Mouse (Mus musculus) forebrain, embryonic 12.5 days (tissue): ENCODE measurements at regions not wholly inside any gene's neighbourhood (a gene's known extent, or its start where the extent isn't known, plus 50 kb on each side); places are given as distances from the start of the nearest gene placed in this dataset.
"Not testable (repeated sequence)": the region's sequence is repeated elsewhere in the genome, so short reads cannot be mapped to it uniquely, and the experiment has no call there.

Source experiments
- ATAC-seq: fragments of 200-750 bp; cut with Nextera tagmentation; 2 replicates; pipeline ENCODE4 v1.8.0; 2017; ENCODE audit warnings: moderate TSS enrichment; ENCODE audit not compliant: low FRiP score
- H3K27ac ChIP-seq: fragments of 300-500 bp; sonication (generic); 2 replicates; pipeline ENCODE4 v1.5.1; 2016; ENCODE audit warnings: mild to moderate bottlenecking
- H3K27me3 ChIP-seq: fragments of 300-500 bp; sonication (generic); 2 replicates; pipeline ENCODE4 v1.6.1; 2016; ENCODE audit warnings: mild to moderate bottlenecking
- H3K36me3 ChIP-seq: fragments of 300-500 bp; sonication (generic); replicated peaks from 2 replicates; pipeline ENCODE4 v1.6.1; 2016; ENCODE audit warnings: mild to moderate bottlenecking
- H3K4me1 ChIP-seq: fragments of 300-500 bp; sonication (generic); 2 replicates; pipeline ENCODE4 v1.6.1; 2016
- H3K4me2 ChIP-seq: fragments of 300-500 bp; sonication (generic); 2 replicates; pipeline ENCODE4 v1.6.1; 2016; ENCODE audit warnings: mild to moderate bottlenecking, moderate library complexity
- H3K4me3 ChIP-seq: fragments of 300-500 bp; sonication (generic); replicated peaks from 2 replicates; pipeline ENCODE4 v1.5.1; 2016; ENCODE audit warnings: mild to moderate bottlenecking
- H3K9ac ChIP-seq: fragments of 300-500 bp; sonication (generic); 2 replicates; pipeline ENCODE4 v1.6.1; 2016; ENCODE audit warnings: mild to moderate bottlenecking
- H3K9me3 ChIP-seq: fragments of 300-500 bp; sonication (generic); 2 replicates; pipeline ENCODE4 v1.6.1; 2016
- WGBS: fragments of 180-500 bp; shearing (Covaris S2); methylation state at CpG from one replicate; pipeline ENCODE4 v1.1.7; 2016; 5-methylcytosine and 5-hydroxymethylcytosine counted together

DNA sequence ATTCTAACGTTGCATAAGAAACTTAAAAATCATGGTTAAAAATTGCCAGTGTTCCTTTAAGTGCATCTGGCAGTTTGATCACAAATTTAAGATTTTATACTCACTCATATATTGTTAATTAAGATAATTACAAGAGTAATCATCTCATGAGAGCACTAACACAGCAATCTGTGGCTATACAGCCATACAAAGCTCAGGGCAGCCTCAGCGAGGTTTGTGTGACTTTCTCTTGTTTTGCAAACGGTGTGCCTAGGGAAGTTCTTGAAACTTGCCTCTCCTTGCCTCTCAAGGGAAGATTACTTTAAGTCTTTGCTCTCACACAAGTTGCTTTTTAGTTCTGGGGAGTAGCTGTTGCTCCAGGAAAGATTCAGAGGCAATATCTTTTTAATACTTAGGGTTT, 58.1 kb upstream of the Slc1a4 start:
- H3K4me2 ChIP-seq, result no peak overlapping the region
- no peak for ATAC-seq
- 80% methylated on average over 3 of the region's 3 CpGs for WGBS
- no peaks in the 10 kb centered on the region for H3K4me1 ChIP-seq
- no peaks in the 10 kb centered on the region for H3K36me3 ChIP-seq
- H3K9ac ChIP-seq, result no peak overlapping the region
- H3K27me3 ChIP-seq, result no peaks in the 10 kb centered on the region
- H3K9me3 ChIP-seq, result peaks cover 5% of the 10 kb centered on the region
- no peak overlapping the region for H3K4me3 ChIP-seq
- no peak overlapping the region for H3K27ac ChIP-seq

DNA sequence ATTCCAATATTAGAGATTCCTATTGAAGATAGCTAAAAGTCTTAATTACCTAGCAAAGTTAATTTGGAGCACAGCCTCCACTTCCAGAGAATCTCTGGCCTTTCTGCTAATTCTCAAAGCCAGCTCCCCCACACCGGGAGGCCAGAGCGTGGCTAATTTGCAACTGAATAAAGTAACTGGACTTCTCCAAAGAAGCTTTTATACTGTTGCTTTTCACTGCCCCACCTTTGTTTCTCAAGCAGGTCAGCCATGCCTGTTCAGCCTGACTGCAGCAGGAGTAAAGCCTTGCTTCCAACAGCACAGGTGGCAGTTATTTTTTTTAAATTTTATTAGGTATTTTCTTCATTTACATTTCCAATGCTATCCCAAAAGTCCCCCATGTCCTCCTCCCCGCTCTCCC, 60.8 kb upstream of the Slc1a4 start:
- not testable (repeated sequence) for H3K27me3 ChIP-seq, H3K27ac ChIP-seq, H3K4me2 ChIP-seq, H3K36me3 ChIP-seq, H3K4me3 ChIP-seq, H3K9me3 ChIP-seq, H3K9ac ChIP-seq, H3K4me1 ChIP-seq, ATAC-seq
- WGBS, result 50% methylated on average over 3 of the region's 3 CpGs

DNA sequence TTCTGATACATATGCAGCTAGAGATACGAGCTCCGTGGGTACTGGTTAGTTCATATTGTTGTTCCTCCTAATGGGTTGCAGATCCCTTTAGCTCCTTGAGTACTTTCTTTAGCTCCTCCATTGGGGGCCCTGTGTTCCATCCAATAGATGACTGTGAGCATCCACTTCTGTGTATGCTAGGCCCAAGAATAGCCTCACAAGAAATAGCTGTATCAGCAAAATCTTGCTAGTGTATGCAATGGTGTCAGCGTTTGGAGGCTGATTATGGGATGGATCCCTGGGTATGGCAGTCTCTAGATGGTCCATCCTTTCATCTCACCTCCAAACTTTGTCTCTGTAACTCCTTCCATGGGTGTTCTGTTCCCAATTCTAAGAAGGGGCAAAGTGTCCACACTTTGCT, 61.3 kb upstream of the Slc1a4 start:
- not testable (repeated sequence) for H3K9ac ChIP-seq, H3K4me3 ChIP-seq, H3K4me2 ChIP-seq, H3K9me3 ChIP-seq, H3K27me3 ChIP-seq, H3K36me3 ChIP-seq, H3K4me1 ChIP-seq, H3K27ac ChIP-seq, ATAC-seq
- 89% methylated on average over 3 of the region's 3 CpGs for WGBS

DNA sequence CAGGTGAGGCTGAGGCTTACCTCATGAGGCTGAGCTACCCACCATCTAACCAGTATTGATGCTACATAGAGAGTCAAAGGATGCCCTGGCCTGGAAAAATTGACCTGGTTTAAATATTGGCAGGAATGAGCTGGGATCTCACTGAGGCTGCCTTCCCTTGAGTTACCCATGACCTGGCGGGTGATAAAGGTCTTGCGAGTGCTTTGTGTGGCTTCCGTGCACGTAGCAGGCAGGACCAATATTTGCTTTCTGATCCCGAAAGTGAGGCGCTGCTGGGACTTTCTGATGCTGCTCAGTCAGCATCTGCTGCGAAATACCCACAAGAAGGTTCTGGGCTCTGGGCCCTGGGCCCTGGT, 63.3 kb upstream of the Slc1a4 start:
- peaks cover 7% of the 10 kb centered on the region; the same call in 1 of the 2 replicates for H3K4me1 ChIP-seq
- H3K36me3 ChIP-seq, result no peaks in the 10 kb centered on the region
- H3K4me2 ChIP-seq, result no peak overlapping the region
- H3K27me3 ChIP-seq, result 0 out of 2 replicates have a peak, but pooled peaks cover 7% of the 10 kb centered on the region
- no peak overlapping the region for H3K4me3 ChIP-seq
- no peak for ATAC-seq
- WGBS, result 89% methylated on average over 7 of the region's 7 CpGs
- H3K9me3 ChIP-seq, result peaks cover 5% of the 10 kb centered on the region
- no peak overlapping the region for H3K9ac ChIP-seq
- no peak overlapping the region for H3K27ac ChIP-seq

DNA sequence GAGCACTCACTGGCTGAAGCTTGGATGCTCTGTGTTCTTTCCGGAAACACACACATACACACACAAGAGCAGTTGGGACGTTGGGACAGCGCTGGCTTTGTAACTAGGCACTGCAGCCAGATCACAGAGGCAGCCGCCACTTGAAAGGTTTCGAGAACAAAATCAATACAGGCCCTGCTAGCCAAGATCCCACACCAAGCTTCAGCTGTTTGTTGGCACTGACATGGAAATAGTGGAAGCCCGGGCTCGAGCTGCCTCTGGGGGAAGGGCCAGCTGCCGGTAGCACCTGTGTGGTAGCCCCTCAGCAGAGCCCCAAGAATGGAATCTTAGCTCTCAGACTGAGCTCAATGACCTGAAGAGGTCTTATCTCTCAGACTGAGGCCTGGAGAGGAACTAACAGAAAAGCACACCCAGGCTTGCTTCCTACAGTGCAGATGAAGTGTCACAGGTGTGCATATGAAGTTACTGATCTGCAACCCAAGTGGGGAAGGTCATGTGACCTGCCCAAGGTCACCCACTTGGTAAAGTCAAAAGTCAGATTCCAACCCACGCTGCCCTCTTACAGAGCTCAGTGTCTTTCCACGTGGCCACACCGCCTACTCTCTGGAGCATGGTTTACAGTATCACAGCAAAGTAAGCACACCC, 63.8 kb upstream of the Slc1a4 start:
- 78% methylated on average over 11 of the region's 11 CpGs for WGBS
- H3K9ac ChIP-seq, result no peak overlapping the region
- no peaks in the 10 kb centered on the region for H3K36me3 ChIP-seq
- peaks cover 2% of the 10 kb centered on the region for H3K9me3 ChIP-seq
- H3K27me3 ChIP-seq, result 0 out of 2 replicates have a peak, but pooled peaks cover 7% of the 10 kb centered on the region
- no peak overlapping the region for H3K27ac ChIP-seq
- H3K4me3 ChIP-seq, result no peak overlapping the region
- ATAC-seq, result no peak
- H3K4me2 ChIP-seq, result no peak overlapping the region
- peaks cover 7% of the 10 kb centered on the region; the same call in 1 of the 2 replicates for H3K4me1 ChIP-seq

DNA sequence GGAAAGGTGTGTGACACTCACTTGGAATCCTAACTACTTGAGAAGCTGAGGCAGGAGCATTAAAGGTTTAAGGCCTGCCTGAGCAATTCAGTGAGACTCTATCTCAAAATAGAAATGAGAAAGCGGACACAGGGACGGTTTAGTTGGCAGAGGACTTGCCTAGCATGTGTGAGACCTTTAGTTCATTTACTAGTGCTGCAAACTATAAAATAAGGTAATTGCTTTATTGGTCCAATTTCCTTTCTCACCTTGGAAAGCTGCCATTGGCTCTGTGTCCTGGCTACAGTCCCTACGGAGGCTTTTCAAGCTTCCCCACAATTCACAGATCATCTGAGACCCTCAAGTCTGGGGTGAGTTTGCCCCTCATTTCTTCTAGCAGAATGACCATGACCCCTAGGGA, 64.4 kb upstream of the Slc1a4 start:
- Histone ChIP-seq H3K27me3 (0 out of 2 replicates have a peak, but pooled peaks cover 7% of the 10 kb centered on the region), H3K27ac (no peak overlapping the region), H3K9me3 (no peaks in the 10 kb centered on the region), H3K4me3 (no peak overlapping the region), H3K9ac (no peak overlapping the region), H3K4me2 (no peak overlapping the region), H3K36me3 (no peaks in the 10 kb centered on the region), H3K4me1 (peaks cover 7% of the 10 kb centered on the region; the same call in 1 of the 2 replicates)
- WGBS, result 84% methylated on average over 3 of the region's 3 CpGs
- ATAC-seq, result no peak

DNA sequence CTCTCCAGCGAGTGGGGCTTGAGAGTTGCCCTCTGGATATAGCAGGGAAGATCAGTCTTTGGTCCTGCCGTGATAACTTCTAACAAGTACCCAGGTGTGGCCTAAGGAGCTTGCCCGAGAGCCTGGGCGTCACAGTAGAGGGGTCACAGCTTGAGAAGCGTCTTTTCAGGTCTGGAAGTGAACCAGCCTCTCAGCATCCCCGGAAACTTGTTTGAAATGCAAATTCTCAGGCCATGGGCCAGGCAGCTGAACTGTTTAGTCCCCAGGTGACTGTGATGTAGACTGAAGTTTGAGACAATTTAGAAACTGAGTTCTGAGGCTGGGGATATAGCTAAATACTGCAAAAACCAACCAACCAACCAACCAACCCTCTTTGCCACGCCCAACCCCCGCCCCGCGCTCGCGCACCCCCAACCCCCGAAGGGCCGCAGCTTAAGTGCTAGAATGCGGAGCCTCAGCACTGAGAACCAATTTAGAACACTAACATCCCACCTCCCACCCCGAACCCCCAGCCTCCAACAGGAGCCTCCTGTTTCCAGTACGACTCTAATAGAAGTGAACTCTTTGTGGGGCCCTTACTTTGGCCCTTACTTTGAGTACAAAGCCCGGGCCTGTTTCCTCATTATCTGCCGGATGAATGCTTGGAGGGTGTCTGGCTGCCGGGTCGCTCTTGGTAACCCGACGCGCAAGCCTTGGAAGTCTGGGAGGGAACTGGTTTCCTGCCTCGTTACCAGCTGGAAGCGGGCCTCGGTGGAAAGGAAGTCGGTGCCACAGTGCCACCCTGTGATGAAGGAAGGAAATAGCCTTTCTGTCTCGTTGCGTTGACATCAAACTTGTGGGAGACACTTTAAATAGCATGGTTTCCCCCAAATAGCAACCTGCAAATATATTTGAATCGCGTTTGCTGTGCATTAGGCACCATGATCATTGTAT, 68.1 kb upstream of the Slc1a4 start:
- 0 out of 2 replicates have a peak overlapping the region, but pooled peaks have one; percentile 3 for H3K9ac ChIP-seq
- 0 out of 2 replicates have a peak, but pooled peaks cover 7% of the 10 kb centered on the region for H3K27me3 ChIP-seq
- peak overlapping the region; percentile 1; the same call in 1 of the 2 replicates for H3K27ac ChIP-seq
- peaks cover 7% of the 10 kb centered on the region; the same call in 1 of the 2 replicates for H3K4me1 ChIP-seq
- H3K4me3 ChIP-seq, result peak overlapping the region; percentile 30
- peak overlapping the region; percentile 56 for H3K4me2 ChIP-seq
- H3K36me3 ChIP-seq, result no peaks in the 10 kb centered on the region
- H3K9me3 ChIP-seq, result no peaks in the 10 kb centered on the region
- 3% methylated on average over 32 of the region's 32 CpGs for WGBS
- peak; percentile 91 for ATAC-seq

DNA sequence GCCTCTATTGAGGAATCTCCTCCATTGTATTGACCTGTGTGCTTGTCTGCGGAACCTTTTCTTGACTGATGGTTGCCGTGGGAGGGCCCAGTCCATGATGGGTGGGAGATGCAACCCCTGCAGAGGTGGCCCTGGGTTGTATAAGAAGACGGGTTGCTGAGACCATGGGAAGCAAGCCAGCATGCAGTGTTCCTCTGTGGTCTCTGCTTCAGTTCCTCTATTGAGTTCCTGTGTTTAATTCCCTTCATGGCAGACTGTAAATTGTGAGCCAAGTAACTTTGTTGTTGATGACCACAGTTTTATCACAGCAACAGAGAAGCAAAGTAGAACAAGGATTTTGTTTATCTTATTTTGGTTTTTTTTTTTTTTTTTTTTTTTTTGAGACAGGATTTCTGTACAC, 70.9 kb upstream of the Slc1a4 start:
- no peak for ATAC-seq
- H3K9ac ChIP-seq, result no peak overlapping the region
- H3K27ac ChIP-seq, result no peak overlapping the region
- no peak overlapping the region for H3K4me2 ChIP-seq
- H3K27me3 ChIP-seq, result 0 out of 2 replicates have a peak, but pooled peaks cover 7% of the 10 kb centered on the region
- WGBS, result 66% methylated on average over 3 of the region's 3 CpGs
- no peaks in the 10 kb centered on the region for H3K36me3 ChIP-seq
- H3K9me3 ChIP-seq, result no peaks in the 10 kb centered on the region
- peaks cover 7% of the 10 kb centered on the region; the same call in 1 of the 2 replicates for H3K4me1 ChIP-seq
- H3K4me3 ChIP-seq, result no peak overlapping the region

DNA sequence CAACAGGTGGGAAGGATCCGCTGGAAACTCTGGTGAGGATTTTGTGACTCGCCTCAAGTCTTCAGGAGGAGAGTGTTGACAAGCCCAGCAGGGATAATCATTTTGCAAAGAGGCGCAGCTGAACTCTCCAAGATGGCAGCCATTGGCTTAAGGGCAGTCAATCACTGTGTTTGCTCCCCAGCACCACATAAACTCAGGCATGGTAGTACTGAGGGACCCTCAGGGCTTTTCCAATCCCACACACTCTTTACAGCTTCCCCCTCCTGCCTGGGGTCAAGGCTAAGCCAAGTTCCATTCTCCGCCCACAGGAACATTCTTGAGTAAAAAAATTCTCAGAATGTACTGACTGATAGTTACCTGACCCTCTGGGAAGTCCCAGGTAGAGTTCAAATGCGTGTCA, 72.0 kb upstream of the Slc1a4 start:
- H3K9me3 ChIP-seq, result no peaks in the 10 kb centered on the region
- peaks cover 7% of the 10 kb centered on the region; the same call in 1 of the 2 replicates for H3K4me1 ChIP-seq
- H3K36me3 ChIP-seq, result no peaks in the 10 kb centered on the region
- H3K9ac ChIP-seq, result no peak overlapping the region
- 89% methylated on average over 5 of the region's 5 CpGs for WGBS
- no peak for ATAC-seq
- no peak overlapping the region for H3K4me2 ChIP-seq
- H3K4me3 ChIP-seq, result no peak overlapping the region
- H3K27me3 ChIP-seq, result 0 out of 2 replicates have a peak, but pooled peaks cover 7% of the 10 kb centered on the region
- no peak overlapping the region for H3K27ac ChIP-seq

DNA sequence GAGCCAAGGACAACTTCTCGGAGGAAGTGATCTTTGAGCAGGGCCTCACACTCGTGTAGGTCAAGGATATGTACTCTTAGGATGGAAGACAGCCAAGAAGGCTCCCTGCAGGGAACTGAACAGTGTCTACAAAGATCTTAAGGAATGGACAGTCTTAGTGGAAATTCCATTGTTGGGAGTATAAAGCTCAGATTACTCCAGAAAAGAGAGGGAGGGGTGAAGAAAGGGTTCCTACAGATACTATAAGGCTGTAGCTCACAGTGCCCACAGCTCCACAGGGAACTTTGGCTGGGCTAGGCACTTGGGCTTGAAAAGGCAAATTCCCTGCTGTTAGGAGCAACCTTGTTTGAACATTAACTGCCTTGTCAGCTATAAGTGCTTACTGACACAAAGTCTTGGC, 85.6 kb upstream of the Slc1a4 start:
- no peaks in the 10 kb centered on the region for H3K36me3 ChIP-seq
- H3K4me3 ChIP-seq, result no peak overlapping the region
- H3K9ac ChIP-seq, result no peak overlapping the region
- H3K4me1 ChIP-seq, result no peaks in the 10 kb centered on the region
- no peak overlapping the region for H3K4me2 ChIP-seq
- WGBS, result 80% methylated on average over 2 of the region's 2 CpGs
- no peaks in the 10 kb centered on the region for H3K27me3 ChIP-seq
- H3K9me3 ChIP-seq, result peaks cover 20% of the 10 kb centered on the region; the same call in 1 of the 2 replicates
- no peak for ATAC-seq
- H3K27ac ChIP-seq, result no peak overlapping the region

DNA sequence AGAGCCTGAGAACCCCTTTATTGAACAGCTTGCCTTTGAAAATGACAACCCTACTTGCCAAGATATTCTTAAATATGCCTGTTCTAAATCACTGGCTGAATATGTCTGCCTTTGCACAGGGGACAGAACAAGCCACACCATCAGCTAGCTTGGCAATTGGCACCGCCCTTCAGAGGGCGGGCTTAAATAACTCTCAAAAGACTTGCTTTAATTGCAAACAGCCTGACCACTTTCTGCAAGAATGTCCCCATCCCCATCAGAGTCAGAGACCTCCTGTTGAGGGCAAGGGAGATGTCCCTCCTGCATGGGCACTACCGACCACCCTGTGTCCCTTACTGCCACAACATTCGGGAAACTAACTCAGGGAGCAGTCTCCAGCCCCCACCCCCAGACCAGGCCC, 88.4 kb upstream of the Slc1a4 start:
- H3K9ac ChIP-seq, result no peak overlapping the region

DNA sequence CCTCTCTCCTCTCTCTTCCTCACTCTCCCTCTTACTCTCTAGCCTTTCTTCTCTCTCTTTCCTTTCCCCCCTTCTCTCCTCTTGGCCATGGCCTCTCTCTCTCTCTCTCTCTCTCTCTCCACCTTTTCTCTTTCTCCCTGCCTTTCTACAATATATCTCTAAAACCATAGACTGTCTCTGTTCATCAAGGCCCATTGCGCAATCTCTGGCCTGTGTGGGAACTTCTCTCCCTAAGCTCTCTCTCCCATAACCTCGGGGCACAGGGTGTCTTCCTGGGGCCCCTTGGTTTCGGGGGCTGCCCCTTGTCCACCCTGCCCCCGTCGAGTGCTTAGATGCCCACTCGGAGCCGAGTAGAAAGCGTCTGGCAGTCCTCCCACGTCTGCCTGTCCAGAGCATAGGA, 103.5 kb upstream of the Slc1a4 start:
- H3K27ac ChIP-seq, result no peak overlapping the region
- no peak overlapping the region for H3K9ac ChIP-seq
- H3K27me3 ChIP-seq, result no peaks in the 10 kb centered on the region
- no peak overlapping the region for H3K4me3 ChIP-seq
- no peaks in the 10 kb centered on the region for H3K36me3 ChIP-seq
- H3K4me2 ChIP-seq, result no peak overlapping the region
- 85% methylated on average over 9 of the region's 9 CpGs for WGBS
- ATAC-seq, result no peak
- no peaks in the 10 kb centered on the region for H3K9me3 ChIP-seq
- H3K4me1 ChIP-seq, result no peaks in the 10 kb centered on the region

More for the DNA sequence above, 88.4 kb upstream of the Slc1a4 start:
- Histone ChIP-seq H3K36me3 (no peaks in the 10 kb centered on the region), H3K27me3 (no peaks in the 10 kb centered on the region), H3K27ac (no peak overlapping the region), H3K9me3 (peaks cover 11% of the 10 kb centered on the region; the same call in 1 of the 2 replicates), H3K4me2 (no peak overlapping the region), H3K4me3 (no peak overlapping the region), H3K4me1 (no peaks in the 10 kb centered on the region)
- WGBS, result 86% methylated on average over 4 of the region's 4 CpGs
- no peak for ATAC-seq
